Mouse (Mus musculus): Measurements from ENCODE around the gene Calm3.
"Not testable (repeated sequence)": the region's sequence is repeated elsewhere in the genome, so short reads cannot be mapped to it uniquely, and the experiment has no call there.

Calm3 gene

GRCm38 (mm10) chr7:16924037-16924834, at the start of gene Calm3:
Calm3 (minus strand) TSS chr7:16924114.
- DNase-seq (ENCODE audit: low read depth, low spot score): peak; percentile 100

DNA sequence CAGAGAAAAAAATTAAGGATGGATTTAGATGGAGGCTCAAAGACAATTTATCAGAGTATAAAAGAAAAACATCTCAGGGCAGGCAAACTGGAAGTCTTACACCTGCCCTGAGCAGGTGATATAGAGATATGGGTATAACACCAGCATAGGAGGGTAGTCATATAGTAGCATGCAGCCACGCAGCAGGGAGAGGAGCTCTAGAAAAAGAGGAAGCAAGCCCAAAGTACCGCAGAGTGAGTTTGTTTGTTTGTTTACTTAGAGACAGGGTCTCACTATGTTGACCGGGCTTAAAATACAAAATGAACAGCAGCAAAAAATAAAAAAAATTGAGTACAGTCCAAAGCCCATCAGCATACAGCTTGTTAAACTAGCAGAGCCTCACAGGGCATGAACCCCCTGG, 47.2 kb upstream of the Calm3 start:
- DNase-seq (ENCODE audit: low read depth, low spot score): no peak

GRCm38 (mm10) chr7:16968414-16968813, 44.5 kb upstream of the Calm3 start:
- DNase-seq (ENCODE audit: low read depth, low spot score): no peak

- DNase-seq (ENCODE audit: low read depth, low spot score): no peak
Measured at GRCm38 (mm10) chr7:16961678-16962077, 37.8 kb upstream of the Calm3 start.

- peak; percentile 89 for DNase-seq (ENCODE audit: low read depth, low spot score)
Measured at GRCm38 (mm10) chr7:16959539-16960187, 35.7 kb upstream of the Calm3 start, which contains the start of gene Pnmal1. Pnmal1 (plus strand) TSS chr7:16959679.

DNA sequence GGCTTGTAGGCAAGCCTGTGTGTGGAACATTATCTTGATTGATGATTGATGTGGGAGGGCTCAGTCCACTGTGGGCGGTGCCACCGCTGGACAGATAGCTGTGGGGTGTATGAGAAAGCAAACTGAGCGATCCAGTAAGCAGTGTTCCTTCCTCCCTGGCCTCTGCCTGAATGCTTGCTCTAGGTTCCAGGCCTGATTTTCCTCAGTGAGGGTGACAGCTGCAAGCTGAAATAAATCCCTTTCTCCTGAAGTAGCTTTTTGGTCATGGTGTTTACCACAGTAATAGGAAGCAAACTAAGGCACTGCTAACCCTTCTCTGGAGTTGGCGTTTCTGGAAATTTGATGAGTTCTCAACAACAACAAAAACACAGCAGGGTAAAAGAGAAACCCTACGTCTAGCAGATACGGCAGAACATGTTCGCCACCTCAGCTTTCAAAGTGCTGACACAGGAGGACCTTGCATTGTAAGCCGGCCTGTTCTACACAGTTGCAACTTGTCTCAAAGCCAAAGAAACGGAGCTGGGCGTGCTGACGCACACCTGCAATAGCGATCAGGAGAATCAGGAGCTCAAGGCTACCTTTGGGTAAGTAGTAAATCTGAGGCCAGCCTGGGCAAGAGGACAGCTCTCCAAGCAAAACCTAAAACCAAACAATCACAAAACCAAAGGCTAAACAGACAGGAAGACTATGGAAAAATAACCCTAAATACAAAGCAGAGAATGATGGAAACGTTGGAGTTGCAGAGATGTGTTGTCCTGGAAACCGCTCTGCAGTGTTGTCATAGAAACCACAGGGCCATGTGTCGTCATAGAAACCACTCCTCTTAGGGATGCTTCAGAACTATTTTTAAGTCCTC, 32.7 kb upstream of the Calm3 start:
- no peak for DNase-seq (ENCODE audit: low read depth, low spot score)

DNA sequence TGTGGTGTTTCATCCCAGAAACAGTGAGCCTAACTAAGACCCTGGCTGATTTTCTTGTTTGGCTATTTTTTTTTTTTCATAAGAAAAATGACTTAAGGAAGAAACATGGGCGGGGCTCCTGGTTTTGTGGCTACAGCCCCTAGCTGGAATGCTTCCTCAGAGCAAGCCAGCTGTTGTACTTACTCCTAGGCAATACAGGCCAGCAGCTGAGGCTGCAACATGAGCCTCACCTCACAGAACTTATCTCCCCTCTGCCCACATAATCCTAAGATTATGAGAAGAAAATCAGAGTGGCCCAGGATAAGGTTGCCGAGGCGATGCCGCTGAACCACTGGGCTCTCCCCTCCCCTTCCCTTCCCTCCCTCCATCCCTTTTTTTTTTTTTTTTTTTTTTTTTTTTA, 31.8 kb upstream of the Calm3 start:
- DNase-seq (ENCODE audit: low read depth, low spot score): no peak

- DNase-seq (ENCODE audit: low read depth, low spot score): not testable (repeated sequence)
Measured at GRCm38 (mm10) chr7:16953776-16954175, 29.9 kb upstream of the Calm3 start.

- peak; percentile 89 for DNase-seq (ENCODE audit: low read depth, low spot score)
Measured at GRCm38 (mm10) chr7:16950861-16951635, 27.1 kb upstream of the Calm3 start.

- DNase-seq (ENCODE audit: low read depth, low spot score): peak; percentile 78
Measured at GRCm38 (mm10) chr7:16949908-16950841, 26.3 kb upstream of the Calm3 start.

GRCm38 (mm10) chr7:16948923-16949458, 25.1 kb upstream of the Calm3 start:
- DNase-seq (ENCODE audit: low read depth, low spot score): no peak

DNA sequence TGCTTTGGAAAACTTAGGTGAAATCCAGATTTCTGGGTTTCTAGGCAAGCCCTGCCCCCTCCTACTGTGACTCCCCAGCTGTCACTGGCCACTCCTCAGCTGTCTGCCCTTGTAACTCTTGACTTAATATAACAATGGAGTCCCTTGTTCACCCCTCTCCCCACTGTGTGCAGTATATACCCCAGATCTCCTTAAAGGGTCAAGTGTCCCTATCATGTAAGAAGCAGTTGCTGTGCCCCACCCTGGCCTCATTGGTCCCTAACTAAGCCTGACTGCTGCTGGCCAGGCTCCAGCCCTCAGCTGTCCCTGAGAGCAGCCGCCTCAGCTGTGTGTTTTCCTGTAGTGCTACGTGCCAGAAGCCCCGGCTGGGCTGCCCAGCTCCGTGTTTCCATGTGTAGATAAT, 24.0 kb upstream of the Calm3 start:
- DNase-seq (ENCODE audit: low read depth, low spot score): no peak

GRCm38 (mm10) chr7:16947349-16947895, 23.5 kb upstream of the Calm3 start:
- DNase-seq (ENCODE audit: low read depth, low spot score): no peak

DNA sequence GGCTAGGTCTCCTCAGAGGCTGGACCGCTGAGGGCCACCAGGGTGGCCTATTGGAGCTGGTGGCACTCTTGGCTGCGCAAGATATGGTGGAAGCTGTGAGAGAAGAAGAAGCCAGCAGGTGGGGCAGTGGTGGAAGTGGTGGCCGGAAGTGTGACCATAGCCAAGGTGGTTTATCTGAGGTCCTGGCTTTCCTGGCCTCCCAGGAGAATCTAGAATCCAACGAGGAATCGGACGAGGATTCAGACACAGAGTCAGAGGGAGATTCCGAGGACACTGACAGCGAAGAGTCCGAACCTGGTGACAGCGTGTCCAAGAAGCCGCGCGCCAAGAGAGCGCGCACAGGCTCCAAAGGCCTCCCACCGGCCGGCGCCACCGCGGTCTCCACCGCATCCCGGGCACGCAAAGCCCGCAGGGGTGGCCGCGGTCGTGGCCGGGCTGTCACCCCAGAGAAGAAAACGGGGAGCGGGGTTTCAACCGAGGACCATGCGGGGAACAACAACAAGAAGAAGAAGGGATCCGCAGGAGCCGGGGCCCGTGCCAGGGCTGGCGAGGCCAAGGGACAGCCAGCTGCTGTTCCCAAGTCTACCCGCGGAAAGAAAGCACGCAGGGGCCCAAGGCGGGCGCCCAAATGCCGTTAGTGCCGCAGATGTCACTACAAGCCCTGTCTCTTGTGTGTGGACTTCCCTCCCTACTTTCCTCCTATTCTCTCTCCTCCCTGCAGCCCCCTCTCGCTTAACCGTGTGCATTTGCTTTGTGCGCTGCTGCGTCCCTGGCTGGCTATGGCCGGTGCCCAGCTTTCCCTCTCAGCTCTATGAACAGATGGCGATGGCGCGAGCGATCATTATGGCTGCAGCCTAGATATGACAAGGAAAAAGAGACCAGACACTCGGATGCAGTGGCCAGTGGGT, 22.8 kb upstream of the Calm3 start:
- DNase-seq (ENCODE audit: low read depth, low spot score): no peak

DNA sequence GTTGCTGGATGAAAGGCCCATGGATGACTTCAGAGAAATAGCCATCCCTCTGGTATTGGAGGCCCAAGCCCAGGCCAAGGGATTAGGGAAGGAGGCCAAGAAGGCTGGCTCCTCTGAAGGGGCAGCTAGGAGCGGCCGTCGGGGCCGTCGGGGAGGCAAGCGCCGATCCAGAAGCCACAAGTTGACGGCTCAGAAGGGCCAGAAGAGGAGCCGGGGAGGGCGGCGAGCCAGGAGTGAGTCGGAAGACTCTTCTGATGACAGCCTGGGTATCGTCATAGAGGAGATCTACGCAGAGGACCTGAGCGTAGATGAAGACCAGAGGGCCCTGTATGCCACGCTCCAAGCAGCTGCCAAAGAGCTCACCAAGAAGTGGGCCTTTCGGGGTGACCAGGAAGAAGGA, 21.5 kb upstream of the Calm3 start:
- DNase-seq (ENCODE audit: low read depth, low spot score): no peak

GRCm38 (mm10) chr7:16944808-16945315, 20.9 kb upstream of the Calm3 start:
- no peak for DNase-seq (ENCODE audit: low read depth, low spot score)

DNA sequence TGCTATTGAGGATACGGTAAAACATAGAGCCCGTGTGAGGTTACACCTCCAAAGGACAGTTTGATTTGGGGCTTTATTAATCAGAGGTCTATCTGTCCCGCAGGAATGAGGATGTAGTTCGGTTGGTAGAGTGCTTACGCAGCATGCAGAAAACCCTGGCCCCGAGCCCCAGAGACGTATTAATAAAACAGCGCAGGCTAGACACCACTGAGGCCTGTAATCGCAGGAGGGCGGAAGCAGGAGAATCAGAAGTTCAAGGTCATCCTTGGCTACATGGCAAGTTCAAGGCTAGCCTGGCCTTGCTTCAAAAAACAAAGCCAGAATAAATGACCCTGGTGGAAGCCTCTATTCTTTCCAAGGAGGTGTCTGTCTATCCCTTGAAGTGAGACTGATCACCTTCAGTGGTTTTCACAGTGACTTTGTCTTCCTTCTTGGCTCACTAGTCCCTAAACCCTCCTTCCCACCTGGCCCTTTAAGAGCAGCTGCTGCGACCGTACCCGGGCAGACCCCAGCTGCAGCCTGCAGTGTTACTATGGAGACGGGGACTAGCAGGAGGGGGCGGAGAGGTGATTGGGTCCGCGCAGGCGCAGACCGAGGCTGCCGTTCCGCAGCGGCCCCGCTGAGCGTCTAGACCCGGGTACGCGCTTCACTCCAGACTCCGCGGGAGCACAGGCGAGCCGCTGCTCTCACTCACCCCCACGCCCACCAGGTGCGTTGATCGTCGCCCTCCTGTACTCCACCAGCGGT, 20.3 kb upstream of the Calm3 start, which contains the start of gene Pnmal2:
Gene Pnmal2, plus strand, starts transcription at position 622 of the 747 bp plus-strand sequence.
- DNase-seq (ENCODE audit: low read depth, low spot score): peak; percentile 94

DNA sequence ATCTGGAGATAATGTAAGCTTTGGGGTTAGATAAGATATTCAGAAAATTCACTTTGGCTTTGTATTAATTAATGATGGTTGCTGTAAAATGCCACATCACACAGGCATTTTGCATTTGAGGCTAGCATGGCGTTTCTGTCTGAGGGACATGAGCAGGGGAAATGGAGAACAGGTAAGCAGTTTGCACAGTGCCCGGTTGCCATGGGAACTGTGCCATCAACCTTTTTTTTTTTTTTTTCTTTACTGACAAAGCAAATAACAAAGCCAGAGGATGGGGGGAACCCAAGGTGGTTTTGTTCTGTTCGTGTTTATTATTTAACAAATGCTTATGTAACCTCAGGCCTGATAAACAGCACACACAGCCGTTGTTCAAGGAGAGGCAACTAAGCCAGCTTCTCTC, 18.9 kb upstream of the Calm3 start:
- no peak for DNase-seq (ENCODE audit: low read depth, low spot score)
